25 mouse cellular contexts compared by ENCODE assay signal in the genomic region with DNA sequence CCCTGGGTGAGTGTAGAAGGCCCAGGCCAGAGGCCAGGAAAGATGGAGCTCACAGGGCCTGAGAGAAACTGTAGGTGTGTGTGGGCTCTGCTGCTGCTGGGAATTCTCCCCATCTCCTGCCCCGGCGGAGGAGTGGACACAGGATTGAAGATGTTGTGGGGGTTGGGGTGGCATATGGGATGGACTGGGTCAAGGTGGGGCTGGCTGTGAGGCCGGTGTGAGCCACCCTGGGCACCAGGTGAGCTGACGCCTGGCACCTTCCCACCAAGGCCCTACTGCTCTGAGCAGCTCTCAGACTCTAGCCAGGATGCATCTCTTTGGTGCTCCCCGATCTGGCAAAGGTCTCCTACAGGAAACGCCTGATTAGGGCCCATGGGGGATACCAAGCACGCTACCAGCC. TPM values are rescaled to one million over a fixed set of nuclear protein-coding genes. Genes with fewer than 3 reads are reported as not detected.
"Had no signal": no experiment of that assay in that cellular context is flagged by ENCODE, and none has a peak within 500 bp of the region (broad histone marks: within the 10 kb centered on the region; RNA-seq: fewer than 3 reads in every experiment).

No protein-coding gene starts in this region.

- DNase-seq: gastrocnemius, adult 2 months; gastrocnemius, postnatal 10 days; gastrocnemius, postnatal 25 days; heart, adult 18-20 months; heart, postnatal 10 days; heart, postnatal 4 days; kidney, adult 11 months; kidney, adult 2 months; kidney, adult 9 months; kidney, postnatal 14 days; kidney, postnatal 36 days; layer of hippocampus, adult 9-11 months; layer of hippocampus, postnatal 36 days; left cerebral cortex, postnatal 4 days had no signal

- H3K27me3 ChIP-seq: heart, embryonic 12.5 days; hindbrain, embryonic 13.5 days; hindbrain, embryonic 15.5 days; kidney, embryonic 15.5 days; limb, embryonic 13.5 days; limb, embryonic 15.5 days; liver, embryonic 12.5 days had no signal

- H3K27ac ChIP-seq: gastrocnemius, adult 2 months; heart, embryonic 10.5 days; hindbrain, embryonic 13.5 days; hindbrain, embryonic 15.5 days; kidney, embryonic 15.5 days; kidney, postnatal 0 days; limb, embryonic 13.5 days; limb, embryonic 15.5 days; liver, embryonic 12.5 days; liver, embryonic 14.5 days had no signal

- H3K36me3 ChIP-seq: heart, embryonic 10.5 days; heart, embryonic 12.5 days; kidney, embryonic 15.5 days; limb, embryonic 13.5 days; limb, embryonic 15.5 days; liver, embryonic 12.5 days had no signal

- H3K9me3 ChIP-seq: heart, embryonic 10.5 days; heart, embryonic 12.5 days; hindbrain, embryonic 13.5 days; hindbrain, embryonic 15.5 days; kidney, embryonic 15.5 days; limb, embryonic 13.5 days; limb, embryonic 15.5 days; liver, embryonic 12.5 days had no signal

- H3K9ac ChIP-seq: heart, embryonic 12.5 days; hindbrain, embryonic 13.5 days; hindbrain, embryonic 15.5 days; kidney, embryonic 15.5 days; limb, embryonic 13.5 days; limb, embryonic 15.5 days; liver, embryonic 12.5 days; liver, embryonic 14.5 days had no signal

- H3K4me3 ChIP-seq: gastrocnemius, adult 2 months; heart, embryonic 10.5 days; heart, embryonic 12.5 days; hindbrain, embryonic 13.5 days; hindbrain, embryonic 15.5 days; kidney, embryonic 15.5 days; limb, embryonic 13.5 days; limb, embryonic 15.5 days; liver, embryonic 12.5 days had no signal

- H3K4me1 ChIP-seq: hindbrain, embryonic 13.5 days; hindbrain, embryonic 15.5 days; limb, embryonic 15.5 days; liver, embryonic 12.5 days had no signal

RNA-seq across cellular contexts. Expression of gene Gck, which starts 31.4 kb away (rescaled TPM):
- polyA plus RNA-seq: inflammation-experienced regulatory T-cells, adult 6 months had no signal
